Mouse (Mus musculus) small intestine, adult 2 months (tissue): ENCODE results near the gene Slc25a28. TPM values are rescaled to one million over a fixed set of nuclear protein-coding genes. Genes with fewer than 3 reads are reported as not detected.
A peak's percentile ranks its signal among the peaks of the same experiment; 100 is the strongest.

ENCODE experiments used
- H3K27ac ChIP-seq: fragments of 200-500 bp; 2 replicates; pipeline ENCODE4 v1.5.1; 2012; ENCODE audit warnings: low read depth, low read length, control low read depth, inconsistent platforms; ENCODE audit not compliant: insufficient read depth
- H3K27me3 ChIP-seq: fragments of 200-500 bp; 2 replicates; pipeline ENCODE4 v1.6.1; 2012; ENCODE audit warnings: mild to moderate bottlenecking, moderate library complexity, low read length, inconsistent platforms; ENCODE audit not compliant: control insufficient read depth, insufficient read depth
- H3K36me3 ChIP-seq: fragments of 200-500 bp; 2 replicates; pipeline ENCODE4 v1.6.1; 2012; ENCODE audit warnings: mild to moderate bottlenecking, low read length, control low read depth, inconsistent platforms; ENCODE audit not compliant: control insufficient read depth, insufficient read depth
- H3K4me1 ChIP-seq: fragments of 200-500 bp; 2 replicates; pipeline ENCODE4 v1.6.1; 2012; ENCODE audit warnings: low read length, inconsistent platforms, mixed read lengths; ENCODE audit not compliant: control insufficient read depth, insufficient read depth, insufficient read length
- H3K4me3 ChIP-seq: fragments of 200-500 bp; 2 replicates; pipeline ENCODE4 v1.5.1; 2012; ENCODE audit warnings: low read depth, mild to moderate bottlenecking, control low read depth, inconsistent platforms, low read length, moderate library complexity
- CTCF ChIP-seq: fragments of 200-500 bp; IDR thresholded peaks from 2 replicates; pipeline ENCODE4 v1.5.1; 2012; ENCODE audit warnings: low read depth, mild to moderate bottlenecking, control low read depth, inconsistent platforms, low read length, moderate library complexity, mixed read lengths; ENCODE audit not compliant: insufficient replicate concordance, insufficient read length; ENCODE audit errors: extremely low read depth
- POLR2A ChIP-seq: fragments of 200-500 bp; IDR thresholded peaks from 2 replicates; pipeline ENCODE4 v1.6.1; 2012; ENCODE audit warnings: low read depth, mild to moderate bottlenecking, control low read depth, inconsistent platforms, low read length, moderate library complexity
- WGBS: fragments of 180-500 bp; shearing (Covaris S2); methylation state at CpG from one replicate; pipeline ENCODE4 v1.1.7; 2018; 5-methylcytosine and 5-hydroxymethylcytosine counted together
- polyA plus RNA-seq: library from polyadenylated mRNA; depleted of rRNA; stranded (reverse); fragments of >200 nt; gene quantifications from 2 replicates; pipeline ENCODE4 v1.2.3, GENCODE M21; 2012

Gene Slc25a28
- polyA plus RNA-seq, 1 experiment = 74.2 TPM

- TF ChIP-seq POLR2A (no peak), CTCF (no peak)
- Histone ChIP-seq H3K36me3 (peaks cover 34% of the 10 kb centered on the region), H3K27me3 (no peaks in the 10 kb centered on the region), H3K4me1 (peaks cover 8% of the 10 kb centered on the region), H3K27ac (no peak overlapping the region), H3K4me3 (no peak overlapping the region)
- WGBS = 84% methylated on average over 22 of the region's 22 CpGs
Observed at GRCm38 (mm10) chr19:43666661-43667429, 7.8 kb downstream of the Slc25a28 start.

GRCm38 (mm10) chr19:43665441-43666048 is 9.1 kb downstream of the Slc25a28 start:
- Histone ChIP-seq H3K4me3 (no peak overlapping the region), H3K36me3 (peaks cover 34% of the 10 kb centered on the region), H3K27me3 (no peaks in the 10 kb centered on the region), H3K4me1 (peaks cover 3% of the 10 kb centered on the region; the same call in 1 of the 2 replicates), H3K27ac (no peak overlapping the region)
- no peak for TF ChIP-seq POLR2A
- TF ChIP-seq CTCF = peak; percentile 86; the same call in 1 of the 2 replicates
- WGBS = 77% methylated on average over 12 of the region's 12 CpGs

- WGBS = 65% methylated on average over 8 of the region's 8 CpGs
- Histone ChIP-seq H3K4me1 (no peaks in the 10 kb centered on the region), H3K4me3 (no peak overlapping the region), H3K36me3 (peaks cover 34% of the 10 kb centered on the region), H3K27ac (no peak overlapping the region), H3K27me3 (no peaks in the 10 kb centered on the region)
- no peak for TF ChIP-seq POLR2A
- no peak for TF ChIP-seq CTCF
Observed at GRCm38 (mm10) chr19:43663471-43663870, 11.2 kb downstream of the Slc25a28 start.

- TF ChIP-seq CTCF = no peak
- no peak for TF ChIP-seq POLR2A
- Histone ChIP-seq H3K4me3 (no peak overlapping the region), H3K36me3 (peaks cover 34% of the 10 kb centered on the region), H3K27ac (no peak overlapping the region), H3K27me3 (no peaks in the 10 kb centered on the region), H3K4me1 (no peaks in the 10 kb centered on the region)
- WGBS = 68% methylated on average over 19 of the region's 19 CpGs
Observed at GRCm38 (mm10) chr19:43662176-43662967, 12.3 kb downstream of the Slc25a28 start.

- peaks cover 24% of the 10 kb centered on the region for H3K36me3 ChIP-seq
- H3K27me3 ChIP-seq = no peaks in the 10 kb centered on the region
- no peaks in the 10 kb centered on the region for H3K4me1 ChIP-seq
- WGBS = 80% methylated on average over 9 of the region's 9 CpGs
- no peak overlapping the region for H3K27ac ChIP-seq
- H3K4me3 ChIP-seq = no peak overlapping the region
- TF ChIP-seq POLR2A = no peak
- TF ChIP-seq CTCF = no peak
Observed at GRCm38 (mm10) chr19:43660774-43661173, 13.9 kb downstream of the Slc25a28 start.

- Histone ChIP-seq H3K4me1 (no peaks in the 10 kb centered on the region), H3K27me3 (no peaks in the 10 kb centered on the region), H3K4me3 (no peak overlapping the region), H3K36me3 (peaks cover 17% of the 10 kb centered on the region), H3K27ac (no peak overlapping the region)
- 72% methylated on average over 6 of the region's 6 CpGs for WGBS
- TF ChIP-seq POLR2A (no peak), CTCF (no peak)
Observed at GRCm38 (mm10) chr19:43659632-43660031, 15.0 kb downstream of the Slc25a28 start.
